Mouse (Mus musculus) spleen, adult 2 months (tissue): ENCODE measurements around the gene Htra2.
A peak's percentile ranks its signal among the peaks of the same experiment; 100 is the strongest.

Experiments used
- CTCF ChIP-seq: fragments of 200-500 bp; IDR thresholded peaks from 2 replicates; pipeline ENCODE4 v1.5.1; 2011; ENCODE audit warnings: mild to moderate bottlenecking, inconsistent platforms; ENCODE audit not compliant: insufficient read depth, insufficient read length, insufficient replicate concordance; ENCODE audit errors: extremely low read depth
- POLR2A ChIP-seq: fragments of 200-500 bp; IDR thresholded peaks from 2 replicates; pipeline ENCODE4 v1.6.1; 2011; ENCODE audit warnings: low read depth, low read length, inconsistent platforms

- peak; percentile 57 for TF ChIP-seq POLR2A
- no peak for TF ChIP-seq CTCF
Observed at GRCm38 (mm10) chr6:83054074-83054851, 810 bp downstream of the Htra2 start, which contains the start of gene Aup1.
